ENCODE assay signal across 8 mouse cellular contexts in genomic region chr8:48309191-48309987, GRCm38 (mm10).
A peak's percentile ranks its signal among the peaks of the same experiment; 100 is the strongest.
DNase-seq lines count a peak whose midpoint lies in the region; ATAC-seq and TF ChIP-seq lines count a peak whose summit lies in the region.

No protein-coding gene starts in this region.

- H3K36me3 ChIP-seq in embryonic facial prominence, embryonic 10.5 days (replicated peaks), result peaks cover 36% of the 10 kb centered on the region
- H3K36me3 ChIP-seq in hindbrain, embryonic 11.5 days (ENCODE audit: control insufficient read depth, insufficient read depth, low read length), result no peaks in the 10 kb centered on the region
- no peaks in the 10 kb centered on the region for H3K36me3 ChIP-seq in midbrain, embryonic 14.5 days (ENCODE audit: control insufficient read depth, insufficient read depth, low read length)
- 0 out of 2 replicates have a peak, but pooled peaks cover 2% of the 10 kb centered on the region for H3K36me3 ChIP-seq in liver, postnatal 0 days (replicated peaks; ENCODE audit: insufficient read depth, low read length)

- peak; percentile 67; the same call in 1 of the 2 replicates for ATAC-seq in hindbrain, embryonic 11.5 days (ENCODE audit: low FRiP score)
- ATAC-seq in midbrain, embryonic 14.5 days (ENCODE audit: low FRiP score, low TSS enrichment), result peak; percentile 29; the same call in 1 of the 2 replicates
- no peak for ATAC-seq in liver, postnatal 0 days

- H3K9me3 ChIP-seq in embryonic facial prominence, embryonic 10.5 days, result no peaks in the 10 kb centered on the region
- H3K9me3 ChIP-seq in hindbrain, embryonic 11.5 days (ENCODE audit: control insufficient read depth, low read length), result no peaks in the 10 kb centered on the region
- H3K9me3 ChIP-seq in midbrain, embryonic 14.5 days (ENCODE audit: control insufficient read depth, low read length), result no peaks in the 10 kb centered on the region
- no peaks in the 10 kb centered on the region for H3K9me3 ChIP-seq in liver, postnatal 0 days (ENCODE audit: low read length)

- peaks cover 24% of the 10 kb centered on the region for H3K4me1 ChIP-seq in embryonic facial prominence, embryonic 10.5 days
- H3K4me1 ChIP-seq in hindbrain, embryonic 11.5 days (replicated peaks; ENCODE audit: control insufficient read depth, insufficient read depth, low read length), result peaks cover 4% of the 10 kb centered on the region; the same call in 1 of the 2 replicates
- peaks cover 40% of the 10 kb centered on the region for H3K4me1 ChIP-seq in midbrain, embryonic 14.5 days (ENCODE audit: control insufficient read depth, insufficient read depth, low read length)
- no peaks in the 10 kb centered on the region for H3K4me1 ChIP-seq in liver, postnatal 0 days (ENCODE audit: insufficient read depth)

- H3K27ac ChIP-seq in embryonic facial prominence, embryonic 10.5 days (replicated peaks), result peak overlapping the region; percentile 67
- H3K27ac ChIP-seq in hindbrain, embryonic 11.5 days (ENCODE audit: low read depth, low read length), result no peak overlapping the region
- H3K27ac ChIP-seq in midbrain, embryonic 14.5 days (replicated peaks; ENCODE audit: low read depth, low read length), result peak overlapping the region; percentile 21
- no peak overlapping the region for H3K27ac ChIP-seq in liver, postnatal 0 days (ENCODE audit: low read depth)

- no peak overlapping the region for H3K4me2 ChIP-seq in hindbrain, embryonic 11.5 days (replicated peaks; ENCODE audit: low read depth, low read length)
- no peak overlapping the region for H3K4me2 ChIP-seq in midbrain, embryonic 14.5 days (ENCODE audit: low read length)
- H3K4me2 ChIP-seq in liver, postnatal 0 days (ENCODE audit: low read depth, low read length), result no peak overlapping the region

- no peak overlapping the region for H3K4me3 ChIP-seq in embryonic facial prominence, embryonic 10.5 days
- no peak overlapping the region for H3K4me3 ChIP-seq in hindbrain, embryonic 11.5 days (ENCODE audit: low read depth, low read length)
- no peak overlapping the region for H3K4me3 ChIP-seq in midbrain, embryonic 14.5 days (replicated peaks; ENCODE audit: low read depth, low read length)
- no peak overlapping the region for H3K4me3 ChIP-seq in liver, postnatal 0 days (ENCODE audit: low read depth, low read length)

- no peak for TF ChIP-seq EP300 in liver, postnatal 0 days (IDR thresholded peaks at IDR 0.05; ENCODE audit: low read depth)

- no peaks in the 10 kb centered on the region for H3K27me3 ChIP-seq in embryonic facial prominence, embryonic 10.5 days (replicated peaks; ENCODE audit: low read depth, poor library complexity, severe bottlenecking)
- no peaks in the 10 kb centered on the region for H3K27me3 ChIP-seq in hindbrain, embryonic 11.5 days (ENCODE audit: control insufficient read depth, insufficient read depth, low read length)
- H3K27me3 ChIP-seq in midbrain, embryonic 14.5 days (ENCODE audit: control insufficient read depth, insufficient read depth, low read length), result no peaks in the 10 kb centered on the region
- no peaks in the 10 kb centered on the region for H3K27me3 ChIP-seq in liver, postnatal 0 days (ENCODE audit: insufficient read depth, low read length)

- peak; percentile 10 for DNase-seq in adrenal gland, adult 2 months
- no peak for DNase-seq in adrenal gland, postnatal 25 days
- DNase-seq in embryonic facial prominence, embryonic 10.5 days (ENCODE audit: low spot score), result peak; percentile 59
- DNase-seq in hindbrain, embryonic 11.5 days (ENCODE audit: low spot score), result peak; percentile 25
- DNase-seq in midbrain, embryonic 14.5 days, result peak; percentile 41
- no peak for DNase-seq in thymus, postnatal 0 days (ENCODE audit: low spot score)
- DNase-seq in spleen, adult 12 weeks (ENCODE audit: low spot score), result no peak
- no peak for DNase-seq in liver, postnatal 0 days

- H3K9ac ChIP-seq in hindbrain, embryonic 11.5 days (ENCODE audit: low read depth, low read length), result no peak overlapping the region
- H3K9ac ChIP-seq in midbrain, embryonic 14.5 days (replicated peaks; ENCODE audit: low read length), result no peak overlapping the region; the same call in 1 of the 2 replicates
- no peak overlapping the region for H3K9ac ChIP-seq in liver, postnatal 0 days (replicated peaks)

- TF ChIP-seq CTCF in liver, postnatal 0 days (IDR thresholded peaks at IDR 0.05; ENCODE audit: low read depth), result no peak

- 56% methylated on average over 16 of the region's 16 CpGs for WGBS in embryonic facial prominence, embryonic 10.5 days
- 57% methylated on average over 16 of the region's 16 CpGs for WGBS in hindbrain, embryonic 11.5 days
- WGBS in midbrain, embryonic 14.5 days, result 44% methylated on average over 16 of the region's 16 CpGs
- WGBS in liver, postnatal 0 days (ENCODE audit: insufficient replicate concordance), result 68% methylated on average over 16 of the region's 16 CpGs

Comparison
In these comparisons a context has a peak if more than half of its experiments do, and no peak if none do; other contexts are left out.
1. DNase-seq: peak in adrenal gland, adult 2 months (single experiment), embryonic facial prominence, embryonic 10.5 days (single experiment), hindbrain, embryonic 11.5 days (single experiment) and midbrain, embryonic 14.5 days (single experiment); none in adrenal gland, postnatal 25 days (single experiment), thymus, postnatal 0 days (single experiment), spleen, adult 12 weeks (single experiment) and liver, postnatal 0 days (single experiment).
2. H3K27ac ChIP-seq: peak in embryonic facial prominence, embryonic 10.5 days (single experiment) and midbrain, embryonic 14.5 days (single experiment); none in hindbrain, embryonic 11.5 days (single experiment) and liver, postnatal 0 days (single experiment).